Mouse (Mus musculus) ES-E14 (cell line): Measurements from ENCODE around the gene Olfr145.

Source experiments
- CHD2 ChIP-seq: IDR thresholded peaks from 2 replicates; pipeline ENCODE4 v1.6.1; 2014; ENCODE audit warnings: mild to moderate bottlenecking, low read depth, low read length, inconsistent platforms
- HCFC1 ChIP-seq: IDR thresholded peaks from 2 replicates; pipeline ENCODE4 v1.6.1; 2012; ENCODE audit warnings: low read length, inconsistent platforms, borderline replicate concordance; ENCODE audit not compliant: insufficient read depth
- MAFK ChIP-seq: IDR thresholded peaks from 2 replicates; pipeline ENCODE4 v1.6.1; 2014; ENCODE audit warnings: mild to moderate bottlenecking, low read depth, low read length, inconsistent platforms; ENCODE audit not compliant: insufficient read depth
- ZNF384 ChIP-seq: IDR thresholded peaks from 2 replicates; pipeline ENCODE4 v1.6.1; 2012; ENCODE audit warnings: low read depth, low read length, inconsistent platforms

- no peak for TF ChIP-seq MAFK
- TF ChIP-seq ZNF384 = no peak
- no peak for TF ChIP-seq HCFC1
- no peak for TF ChIP-seq CHD2
These were observed 5.6 kb upstream of the Olfr145 start for GRCm38 (mm10) chr9:37890960-37891359.
